Mouse (Mus musculus) splenic B cell, adult 2 months (primary cell): ENCODE results near the gene Rpl26.

ENCODE experiments used
- DNase-seq: peaks from one replicate; pipeline ENCODE4 v3.0.0-alpha.2; 2011; ENCODE audit warnings: low read depth, low spot score
- H3K27me3 ChIP-seq: 2 replicates; pipeline ENCODE4 v1.6.1; 2012; ENCODE audit warnings: mild to moderate bottlenecking, low read length, moderate library complexity, mixed read lengths; ENCODE audit not compliant: control insufficient read depth, poor library complexity, insufficient read depth, severe bottlenecking
- H3K36me3 ChIP-seq: 2 replicates; pipeline ENCODE4 v1.6.1; 2012; ENCODE audit warnings: mild to moderate bottlenecking, low read length, moderate library complexity, mixed read lengths; ENCODE audit not compliant: control insufficient read depth, poor library complexity, insufficient read depth, severe bottlenecking

The Rpl26 gene

DNA sequence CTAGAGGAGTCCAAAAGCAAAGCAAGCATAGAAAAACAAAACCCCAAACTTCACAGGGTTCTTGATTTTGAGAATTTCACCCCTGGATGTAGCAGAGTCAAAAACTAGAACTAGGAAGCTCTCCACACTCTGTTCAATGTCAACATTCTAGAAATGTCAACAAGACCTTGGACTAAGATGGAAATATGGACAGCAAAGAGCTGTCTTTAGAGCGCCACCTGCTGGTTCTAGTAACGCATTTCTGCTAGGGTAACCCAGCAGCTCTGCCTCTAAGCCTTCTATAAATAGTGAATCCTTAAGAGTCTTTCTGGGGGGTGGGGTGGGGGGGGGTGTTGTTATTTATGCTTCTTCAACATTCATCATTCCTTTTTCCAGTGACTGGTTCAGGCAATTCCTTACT is 26.5 kb upstream of the Rpl26 start:
- Histone ChIP-seq H3K36me3 (no peaks in the 10 kb centered on the region), H3K27me3 (no peaks in the 10 kb centered on the region)
- DNase-seq: peak; percentile 82

DNA sequence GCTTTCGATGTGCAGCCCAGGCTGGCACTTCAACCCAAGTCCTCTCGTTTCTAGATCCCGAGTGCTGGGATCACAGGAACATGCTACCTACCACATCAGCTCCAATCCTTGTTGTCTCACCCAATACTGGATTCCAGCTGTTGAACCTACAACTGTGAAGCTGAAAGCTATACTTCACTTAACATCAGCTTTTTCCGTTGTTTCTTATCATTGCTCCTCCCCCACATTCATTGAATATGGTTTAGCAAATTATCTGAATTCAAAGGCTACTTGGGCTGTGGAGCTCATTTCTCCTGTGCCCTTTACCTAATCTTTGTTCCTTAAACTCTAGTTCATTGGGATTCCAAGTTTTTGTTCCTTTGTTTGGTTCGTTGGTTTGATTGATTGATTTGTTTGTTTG is 22.6 kb upstream of the Rpl26 start:
- H3K27me3 ChIP-seq: no peaks in the 10 kb centered on the region
- DNase-seq: no peak
- H3K36me3 ChIP-seq: no peaks in the 10 kb centered on the region

DNA sequence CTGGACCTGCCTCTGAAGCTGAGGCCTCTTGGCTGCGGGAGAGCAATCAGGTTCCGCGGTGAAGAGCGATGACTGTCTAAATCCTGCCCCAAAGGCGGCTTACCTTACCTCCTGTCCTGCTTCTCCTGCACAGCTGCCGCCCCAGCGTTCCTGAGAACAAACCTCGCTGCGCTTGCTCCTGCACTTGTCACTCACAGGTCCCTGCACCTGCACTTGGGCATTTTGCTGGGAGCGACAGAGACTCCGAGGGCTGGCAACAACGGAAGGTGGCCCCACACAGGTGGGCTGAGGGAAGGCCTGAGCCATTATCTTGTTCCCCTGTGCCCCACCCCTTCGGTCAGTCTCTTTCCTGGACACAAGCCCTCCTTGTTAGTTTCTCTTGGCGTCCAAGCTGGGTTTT is 19.3 kb upstream of the Rpl26 start:
- no peak for DNase-seq
- H3K36me3 ChIP-seq: no peaks in the 10 kb centered on the region
- H3K27me3 ChIP-seq: no peaks in the 10 kb centered on the region

DNA sequence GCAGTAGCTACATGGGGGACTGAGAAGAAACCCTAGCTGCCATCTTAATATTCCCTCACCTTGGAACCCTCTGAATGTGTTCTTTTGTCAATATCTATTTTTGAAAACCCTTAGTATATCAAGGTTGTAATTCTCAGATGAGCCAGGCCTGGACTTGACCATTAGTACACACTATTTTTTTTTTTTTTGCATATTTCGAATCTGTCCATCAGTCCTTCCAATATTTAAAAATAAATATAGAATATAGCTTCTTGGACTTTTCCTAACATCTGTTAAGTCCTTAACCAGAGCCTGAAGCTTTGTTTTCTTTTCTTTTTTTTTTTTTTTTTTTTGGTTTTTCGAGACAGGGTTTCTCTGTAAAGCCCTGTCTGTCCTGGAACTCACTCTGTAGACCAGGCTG is 17.5 kb upstream of the Rpl26 start:
- no peak for DNase-seq
- Histone ChIP-seq H3K36me3 (no peaks in the 10 kb centered on the region), H3K27me3 (no peaks in the 10 kb centered on the region)

DNA sequence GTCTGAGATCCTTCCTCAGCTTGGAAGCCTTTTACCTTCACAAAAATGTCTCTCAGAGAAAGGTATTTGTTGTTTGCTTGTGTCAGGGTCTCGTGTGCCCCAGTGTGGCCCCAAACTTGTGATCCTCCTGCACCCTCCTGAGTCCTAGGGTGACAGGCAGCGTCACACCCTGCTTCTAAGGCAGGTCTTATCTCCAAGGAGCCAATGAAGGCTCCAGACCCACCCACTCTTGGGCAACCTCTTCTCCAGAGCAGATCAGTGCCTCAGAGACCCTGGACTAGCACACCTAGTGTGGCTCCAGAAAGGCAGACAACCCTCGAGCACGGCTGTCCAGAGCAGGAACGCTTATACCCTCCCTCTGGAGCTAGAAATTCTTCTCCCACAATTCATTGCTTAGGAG is 17.0 kb upstream of the Rpl26 start:
- no peak for DNase-seq
- H3K36me3 ChIP-seq: no peaks in the 10 kb centered on the region
- no peaks in the 10 kb centered on the region for H3K27me3 ChIP-seq

DNA sequence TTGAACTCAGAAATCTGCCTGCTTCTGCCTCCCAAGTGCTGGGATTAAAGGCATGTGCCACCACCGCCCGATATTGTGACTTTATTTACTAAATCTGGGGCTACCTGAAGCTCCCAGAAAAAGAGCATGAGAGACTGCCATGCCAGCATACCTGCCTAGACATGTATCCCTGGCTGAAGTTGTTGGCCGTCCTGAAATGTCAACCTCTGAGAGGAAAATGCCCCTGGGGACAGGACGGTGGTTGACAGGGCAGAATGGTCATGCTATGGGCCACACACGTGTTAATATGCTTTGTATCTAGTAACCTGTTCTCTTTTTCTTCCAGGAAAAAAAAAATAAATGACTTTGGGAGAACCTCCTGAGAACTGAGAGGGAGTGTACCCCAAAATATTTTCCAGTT is 15.3 kb upstream of the Rpl26 start:
- no peak for DNase-seq
- H3K27me3 ChIP-seq: no peaks in the 10 kb centered on the region
- no peaks in the 10 kb centered on the region for H3K36me3 ChIP-seq

DNA sequence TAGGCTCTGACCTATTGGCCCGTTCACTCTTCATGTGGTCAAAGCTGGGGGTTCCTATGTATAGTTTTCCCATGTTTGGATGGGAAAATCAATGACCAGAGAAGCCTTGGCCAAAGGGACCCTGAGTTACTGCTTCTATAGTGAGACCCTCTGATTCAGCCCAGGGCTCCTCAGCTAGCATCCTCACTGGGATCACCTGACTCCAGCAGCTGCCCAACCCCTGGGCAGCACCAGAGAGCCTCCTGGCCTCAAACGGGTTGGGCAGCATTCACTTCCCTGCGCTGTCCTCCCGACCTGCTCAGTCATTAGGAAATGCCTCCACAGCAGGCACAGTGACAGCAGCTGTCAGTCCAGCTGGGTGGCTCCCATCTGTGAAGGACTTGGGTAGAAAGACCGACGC is 13.1 kb upstream of the Rpl26 start, which contains the start of gene Rnf222:
Gene Rnf222 (plus strand): TSS at position 301 of the 400 bp plus-strand sequence.
- Histone ChIP-seq H3K27me3 (no peaks in the 10 kb centered on the region), H3K36me3 (no peaks in the 10 kb centered on the region)
- no peak for DNase-seq

DNA sequence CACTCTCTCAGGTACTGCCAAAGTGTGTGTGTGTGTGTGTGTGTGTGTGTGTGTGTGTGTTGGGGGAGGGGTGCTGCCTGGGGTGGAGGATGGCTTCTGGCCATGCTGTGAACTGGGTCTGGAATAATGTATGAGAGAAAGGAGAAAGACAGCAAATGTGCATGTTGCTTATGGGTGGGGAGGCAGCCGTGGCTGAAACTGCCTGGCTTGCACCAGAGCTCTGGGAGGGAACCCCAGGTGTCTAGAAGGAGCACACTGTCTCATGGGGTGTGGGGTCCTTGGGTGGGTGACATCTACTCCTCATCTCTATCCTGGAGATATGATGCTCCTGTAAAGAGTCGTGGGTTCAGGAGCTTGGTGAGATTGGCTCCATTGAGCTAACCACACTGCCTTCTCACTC is 12.7 kb upstream of the Rpl26 start:
- no peaks in the 10 kb centered on the region for H3K27me3 ChIP-seq
- no peaks in the 10 kb centered on the region for H3K36me3 ChIP-seq
- DNase-seq: no peak

DNA sequence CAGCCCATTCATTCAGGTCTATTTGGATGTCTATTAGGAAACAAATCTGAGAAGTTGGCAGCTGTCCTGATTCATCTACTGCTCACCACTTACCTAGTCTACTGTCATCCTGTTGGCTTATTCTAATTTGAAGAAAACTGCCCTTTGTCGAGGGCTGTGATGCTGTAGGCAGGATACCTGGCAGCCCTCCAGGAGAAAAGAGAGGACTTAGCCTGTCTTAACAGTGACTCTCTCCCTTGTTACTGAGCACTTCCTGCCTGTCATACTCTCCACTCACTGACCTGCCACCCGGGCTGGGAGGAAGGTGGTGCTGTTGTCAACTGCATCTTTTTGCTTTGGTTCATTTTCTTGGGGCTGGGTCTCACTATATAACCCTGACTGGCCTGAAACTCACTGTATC is 10.8 kb upstream of the Rpl26 start:
- DNase-seq: no peak
- H3K27me3 ChIP-seq: no peaks in the 10 kb centered on the region
- no peaks in the 10 kb centered on the region for H3K36me3 ChIP-seq

DNA sequence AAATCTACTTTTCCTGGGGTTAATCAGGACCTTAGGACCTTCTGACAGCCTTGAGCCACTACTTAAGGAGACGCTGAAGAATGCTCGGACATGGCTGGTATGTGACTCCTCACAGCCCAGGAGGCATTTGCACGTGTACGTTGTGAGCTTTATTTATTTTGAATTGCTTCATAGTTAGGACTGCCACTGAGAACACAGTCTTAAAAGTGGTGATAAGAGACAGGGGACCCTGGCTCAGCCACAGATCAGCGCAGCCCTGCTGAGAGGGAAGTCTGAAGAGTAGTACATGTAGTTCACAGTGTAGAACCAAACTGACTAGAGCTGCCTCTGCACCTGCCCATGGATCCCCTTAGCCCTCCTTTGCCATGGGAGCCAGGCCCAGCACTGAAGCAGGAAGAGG is 9.6 kb upstream of the Rpl26 start:
- no peaks in the 10 kb centered on the region for H3K27me3 ChIP-seq
- no peaks in the 10 kb centered on the region for H3K36me3 ChIP-seq
- no peak for DNase-seq

DNA sequence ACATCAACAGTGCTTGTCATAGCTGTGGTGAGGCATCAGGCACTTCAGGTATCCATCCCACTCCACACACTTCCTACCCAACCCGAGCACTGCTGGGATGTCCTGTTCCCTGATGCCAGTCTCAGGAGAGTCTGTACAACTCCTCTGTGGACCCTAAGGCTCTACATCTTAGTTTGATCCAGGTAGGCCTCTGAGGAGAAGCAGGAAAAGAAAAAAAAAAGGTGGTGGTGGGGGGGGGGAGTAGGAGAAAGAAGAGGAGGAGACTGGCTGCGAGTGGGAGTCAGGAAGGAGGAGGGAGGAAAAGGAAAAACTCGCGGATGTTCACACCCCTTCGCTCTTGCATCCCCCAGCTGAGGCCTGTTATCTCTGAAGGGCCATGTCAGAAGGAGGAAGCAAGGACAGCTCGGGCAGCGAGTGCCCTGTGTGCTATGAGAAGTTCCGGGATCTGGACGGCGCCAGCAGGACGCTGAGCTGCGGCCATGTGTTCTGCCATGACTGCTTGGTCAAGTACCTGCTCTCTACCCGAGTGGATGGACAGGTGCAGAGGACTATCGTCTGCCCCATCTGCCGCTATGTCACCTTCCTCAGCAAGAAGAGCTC is 9.1 kb upstream of the Rpl26 start:
- DNase-seq: no peak
- H3K27me3 ChIP-seq: no peaks in the 10 kb centered on the region
- H3K36me3 ChIP-seq: no peaks in the 10 kb centered on the region

DNA sequence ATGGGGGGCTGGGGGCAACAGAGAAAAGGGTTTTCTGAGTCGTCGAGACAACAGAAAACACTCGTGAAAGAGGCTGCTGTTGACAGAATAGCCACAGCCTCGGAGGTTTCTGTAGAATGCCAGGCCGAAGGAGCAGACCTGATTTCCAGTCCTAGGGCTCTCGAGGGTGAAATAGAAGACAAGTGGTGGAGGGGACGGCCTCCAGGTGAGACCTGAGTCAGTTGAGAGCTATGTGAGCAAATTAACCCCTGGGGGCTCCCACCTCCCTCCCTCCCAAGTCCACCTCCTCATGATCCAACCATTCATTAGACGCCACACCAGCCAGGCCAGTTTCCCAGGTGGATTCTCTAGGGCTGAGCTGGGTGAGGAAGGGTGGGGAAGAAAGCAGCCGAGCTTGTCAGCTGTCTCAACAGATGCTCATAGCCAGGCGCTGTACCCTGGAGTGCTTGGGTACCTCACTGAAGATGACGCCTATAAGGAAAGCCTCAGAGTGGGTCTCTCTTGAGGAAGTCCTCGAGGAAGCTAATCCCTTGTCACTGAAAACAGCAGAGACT is 7.4 kb upstream of the Rpl26 start:
- H3K36me3 ChIP-seq: no peaks in the 10 kb centered on the region
- no peak for DNase-seq

DNA sequence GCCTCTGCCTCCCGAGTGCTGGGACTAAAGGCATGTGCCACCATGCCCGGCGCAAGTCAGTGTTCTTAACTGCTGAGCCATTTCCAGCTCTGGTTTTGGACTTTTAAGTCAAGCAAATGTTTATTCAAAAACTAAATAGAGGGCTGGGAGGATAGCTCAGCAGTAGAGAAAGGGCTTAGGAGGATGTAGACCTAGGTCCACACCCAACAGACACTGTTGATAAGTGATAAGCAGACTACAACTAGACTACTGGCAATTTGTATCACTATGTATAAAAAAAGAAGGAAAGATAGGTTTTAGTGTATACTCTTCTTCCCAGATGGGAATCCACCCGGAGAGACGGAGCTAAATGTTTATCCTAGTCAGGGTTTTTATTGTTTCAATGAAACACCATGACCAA is 5.1 kb upstream of the Rpl26 start:
- no peak for DNase-seq
- no peaks in the 10 kb centered on the region for H3K27me3 ChIP-seq
- H3K36me3 ChIP-seq: no peaks in the 10 kb centered on the region

More for the DNA sequence above, 7.4 kb upstream of the Rpl26 start:
- H3K27me3 ChIP-seq: no peaks in the 10 kb centered on the region

DNA sequence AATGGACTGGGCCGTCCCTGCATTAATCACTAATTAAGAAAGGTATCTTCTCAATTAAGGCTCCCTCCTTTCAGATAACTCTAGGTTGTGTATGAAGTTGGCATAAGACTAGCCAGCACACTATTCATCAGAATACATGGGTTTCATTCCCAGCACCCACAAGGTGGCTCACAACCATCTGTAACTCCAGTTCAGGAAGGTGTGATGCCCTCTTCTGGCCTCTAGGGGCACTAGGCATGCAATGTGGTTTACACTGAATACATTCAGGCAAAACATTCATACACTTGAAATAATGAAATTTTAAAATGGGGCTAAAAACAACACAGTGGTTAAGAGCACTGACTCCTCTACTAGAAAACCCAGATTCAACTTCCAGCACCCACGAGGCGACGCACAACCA is 4.3 kb upstream of the Rpl26 start:
- DNase-seq: peak; percentile 79
- no peaks in the 10 kb centered on the region for H3K36me3 ChIP-seq
- no peaks in the 10 kb centered on the region for H3K27me3 ChIP-seq

DNA sequence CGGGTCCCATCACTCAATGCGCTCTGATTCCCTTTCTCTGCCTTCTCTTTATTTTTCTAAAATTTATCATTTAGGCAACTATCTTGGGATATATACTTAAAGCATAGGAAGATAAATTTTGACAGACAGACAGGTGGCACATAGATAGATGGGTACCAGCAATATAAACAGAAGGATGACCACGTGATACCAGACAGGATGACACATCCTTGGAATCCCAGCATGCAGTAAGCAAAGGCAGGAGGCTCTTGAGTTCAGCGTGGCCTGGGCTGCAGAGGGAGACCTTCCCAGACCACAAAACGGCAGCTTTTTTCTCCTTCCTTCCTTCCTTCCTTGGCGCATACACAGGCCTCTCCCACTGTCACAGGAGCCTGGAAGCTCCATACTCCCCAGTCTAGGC is 3.5 kb upstream of the Rpl26 start:
- no peaks in the 10 kb centered on the region for H3K27me3 ChIP-seq
- H3K36me3 ChIP-seq: no peaks in the 10 kb centered on the region
- DNase-seq: no peak

DNA sequence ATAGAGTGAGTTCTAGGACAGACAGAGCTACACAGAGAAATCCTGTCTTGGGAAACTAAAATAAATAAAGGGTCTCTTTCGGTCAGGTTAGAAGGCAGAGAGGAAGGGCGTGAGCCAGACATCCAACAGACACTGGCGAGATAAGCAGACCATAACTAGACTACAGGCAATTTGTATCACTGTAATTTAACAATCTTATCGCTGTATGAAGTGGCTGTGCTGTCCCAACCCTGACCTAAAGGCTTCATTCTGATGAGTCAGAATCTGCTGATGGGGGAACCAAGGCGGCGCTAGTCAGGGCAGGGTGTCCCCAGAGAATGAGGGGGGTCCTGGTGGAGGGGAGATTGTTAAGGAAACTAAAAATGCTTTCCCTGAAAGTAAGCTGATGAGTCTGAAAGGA is 2.6 kb upstream of the Rpl26 start:
- no peak for DNase-seq
- Histone ChIP-seq H3K36me3 (peaks cover 2% of the 10 kb centered on the region; the same call in 1 of the 2 replicates), H3K27me3 (no peaks in the 10 kb centered on the region)
